Mouse (Mus musculus): Measurements from ENCODE around the gene Esr1. TPM values are rescaled to one million over a fixed set of nuclear protein-coding genes. Genes with fewer than 3 reads are reported as not detected.
A peak's percentile ranks its signal among the peaks of the same experiment; 100 is the strongest.
"Not testable (repeated sequence)": the region's sequence is repeated elsewhere in the genome, so short reads cannot be mapped to it uniquely, and the experiment has no call there.

Gene Esr1
- polyA plus RNA-seq, 1 experiment from 2014 or later = 0.54 TPM

DNA sequence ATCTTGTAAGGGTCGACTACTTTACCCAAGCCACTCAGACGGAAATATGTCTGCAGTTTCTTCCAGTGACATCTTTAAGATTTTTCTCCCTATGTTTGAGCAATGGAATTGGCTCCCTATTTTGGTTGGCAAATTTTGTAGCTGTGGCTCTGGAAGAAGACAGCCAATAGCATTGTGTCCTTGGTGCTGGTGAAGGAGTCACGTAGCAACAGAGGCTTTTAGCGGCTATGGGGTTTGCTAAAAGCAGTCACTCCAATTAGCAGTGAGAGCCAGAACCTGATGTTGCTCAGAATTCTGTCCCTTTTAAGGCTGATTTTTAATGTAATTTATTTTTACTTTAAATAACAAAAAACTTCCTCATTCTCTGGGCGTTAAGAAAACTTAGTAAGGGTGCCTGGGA, 54.0 kb downstream of the Esr1 start:
- Histone ChIP-seq H3K4me2 (ENCODE audit: low read depth, low read length) (no peak overlapping the region), H3K9me3 (replicated peaks; ENCODE audit: control insufficient read depth, low read length) (no peaks in the 10 kb centered on the region), H3K27me3 (ENCODE audit: control insufficient read depth, insufficient read depth, low read length) (no peaks in the 10 kb centered on the region), H3K27ac (ENCODE audit: low read length) (no peak overlapping the region), H3K36me3 (ENCODE audit: control insufficient read depth, insufficient read depth, low read length) (no peaks in the 10 kb centered on the region), H3K4me3 (replicated peaks; ENCODE audit: low read length) (no peak overlapping the region), H3K9ac (ENCODE audit: low read length) (no peak overlapping the region), H3K4me1 (ENCODE audit: control insufficient read depth, insufficient read depth, low read length) (no peaks in the 10 kb centered on the region)
- whole genome bisulfite sequencing = 79% methylated on average over 5 of the region's 5 CpGs
- no peak for ATAC-seq (ENCODE audit: insufficient read depth, low FRiP score)

DNA sequence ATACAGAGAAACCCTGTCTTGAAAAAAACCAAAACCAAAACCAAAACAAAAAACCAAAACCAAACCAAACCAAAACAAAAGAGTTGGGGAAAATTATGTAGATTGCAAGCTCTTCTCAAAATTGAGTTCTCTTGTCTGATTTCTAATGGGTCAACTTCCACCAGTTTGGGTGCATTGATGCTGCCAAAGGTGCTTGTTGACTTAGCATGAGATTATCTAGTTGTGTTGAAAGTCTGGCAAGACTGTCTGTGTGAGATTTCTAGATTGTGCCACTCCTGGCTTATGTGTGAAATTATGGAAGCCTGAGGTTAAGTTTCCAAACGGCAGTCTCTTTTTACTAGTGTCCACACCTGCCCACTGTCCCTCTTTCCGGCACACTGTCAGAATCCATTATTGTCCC, 55.6 kb downstream of the Esr1 start:
- no peak for ATAC-seq (ENCODE audit: insufficient read depth, low FRiP score)
- H3K36me3 ChIP-seq (ENCODE audit: control insufficient read depth, insufficient read depth, low read length) = no peaks in the 10 kb centered on the region
- H3K9ac ChIP-seq (ENCODE audit: low read length) = no peak overlapping the region
- no peak overlapping the region for H3K27ac ChIP-seq (ENCODE audit: low read length)
- H3K9me3 ChIP-seq (replicated peaks; ENCODE audit: control insufficient read depth, low read length) = no peaks in the 10 kb centered on the region
- H3K4me1 ChIP-seq (ENCODE audit: control insufficient read depth, insufficient read depth, low read length) = no peaks in the 10 kb centered on the region
- no peak overlapping the region for H3K4me2 ChIP-seq (ENCODE audit: low read depth, low read length)
- H3K4me3 ChIP-seq (replicated peaks; ENCODE audit: low read length) = no peak overlapping the region
- 90% methylated on average over 2 of the region's 2 CpGs for WGBS
- H3K27me3 ChIP-seq (ENCODE audit: control insufficient read depth, insufficient read depth, low read length) = no peaks in the 10 kb centered on the region

DNA sequence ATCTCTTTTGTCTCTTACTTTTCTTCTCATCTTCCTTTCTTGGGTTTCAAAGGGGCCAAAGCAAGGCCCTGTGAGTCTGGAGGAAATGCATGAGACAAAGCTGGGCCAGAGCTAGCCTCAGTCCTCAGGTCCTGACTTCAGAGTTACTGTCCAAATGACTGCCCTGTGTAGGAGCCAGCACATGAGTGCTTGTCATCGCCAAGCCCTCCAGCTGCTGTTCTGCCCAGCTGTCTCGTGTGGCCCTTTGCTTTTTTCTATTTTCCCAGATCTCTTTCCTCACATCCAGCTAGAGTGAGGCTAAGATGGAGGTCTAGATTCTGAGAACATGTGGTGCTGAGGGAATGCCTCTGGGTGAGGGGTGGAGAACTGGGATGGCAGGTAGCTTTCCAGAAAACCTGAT, 58.7 kb downstream of the Esr1 start:
- 62% methylated on average over 2 of the region's 2 CpGs for WGBS
- Histone ChIP-seq H3K27ac (ENCODE audit: low read length) (no peak overlapping the region), H3K4me3 (replicated peaks; ENCODE audit: low read length) (no peak overlapping the region), H3K27me3 (ENCODE audit: control insufficient read depth, insufficient read depth, low read length) (no peaks in the 10 kb centered on the region), H3K9me3 (replicated peaks; ENCODE audit: control insufficient read depth, low read length) (no peaks in the 10 kb centered on the region), H3K4me2 (ENCODE audit: low read depth, low read length) (no peak overlapping the region), H3K9ac (ENCODE audit: low read length) (no peak overlapping the region), H3K4me1 (ENCODE audit: control insufficient read depth, insufficient read depth, low read length) (no peaks in the 10 kb centered on the region), H3K36me3 (ENCODE audit: control insufficient read depth, insufficient read depth, low read length) (no peaks in the 10 kb centered on the region)
- ATAC-seq (ENCODE audit: insufficient read depth, low FRiP score) = no peak

DNA sequence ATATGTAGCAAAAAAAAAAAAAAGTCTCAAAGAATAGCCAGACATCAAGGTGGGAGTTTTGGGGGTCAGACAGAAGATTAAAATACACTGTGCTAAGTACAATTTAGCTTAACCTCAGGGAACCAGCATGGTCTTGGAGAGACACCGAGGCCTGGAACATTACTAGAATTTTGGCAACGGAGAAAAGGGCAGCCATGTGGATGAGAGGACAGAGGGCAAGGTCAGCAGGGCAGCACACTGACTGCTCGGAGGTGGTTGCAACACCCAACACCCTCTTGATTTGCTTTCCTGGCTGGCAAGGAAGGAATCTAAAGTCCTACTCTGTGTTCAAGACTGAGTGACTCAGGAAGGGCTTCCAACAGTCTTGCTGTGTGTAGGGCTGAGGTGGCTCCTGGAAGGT, 60.5 kb downstream of the Esr1 start:
- 81% methylated on average over 3 of the region's 3 CpGs for WGBS
- H3K9ac ChIP-seq (ENCODE audit: low read length) = no peak overlapping the region
- no peak for ATAC-seq (ENCODE audit: insufficient read depth, low FRiP score)
- H3K27me3 ChIP-seq (ENCODE audit: control insufficient read depth, insufficient read depth, low read length) = no peaks in the 10 kb centered on the region
- H3K9me3 ChIP-seq (replicated peaks; ENCODE audit: control insufficient read depth, low read length) = no peaks in the 10 kb centered on the region
- H3K4me1 ChIP-seq (ENCODE audit: control insufficient read depth, insufficient read depth, low read length) = no peaks in the 10 kb centered on the region
- no peak overlapping the region for H3K27ac ChIP-seq (ENCODE audit: low read length)
- no peaks in the 10 kb centered on the region for H3K36me3 ChIP-seq (ENCODE audit: control insufficient read depth, insufficient read depth, low read length)
- no peak overlapping the region for H3K4me2 ChIP-seq (ENCODE audit: low read depth, low read length)
- no peak overlapping the region for H3K4me3 ChIP-seq (replicated peaks; ENCODE audit: low read length)

DNA sequence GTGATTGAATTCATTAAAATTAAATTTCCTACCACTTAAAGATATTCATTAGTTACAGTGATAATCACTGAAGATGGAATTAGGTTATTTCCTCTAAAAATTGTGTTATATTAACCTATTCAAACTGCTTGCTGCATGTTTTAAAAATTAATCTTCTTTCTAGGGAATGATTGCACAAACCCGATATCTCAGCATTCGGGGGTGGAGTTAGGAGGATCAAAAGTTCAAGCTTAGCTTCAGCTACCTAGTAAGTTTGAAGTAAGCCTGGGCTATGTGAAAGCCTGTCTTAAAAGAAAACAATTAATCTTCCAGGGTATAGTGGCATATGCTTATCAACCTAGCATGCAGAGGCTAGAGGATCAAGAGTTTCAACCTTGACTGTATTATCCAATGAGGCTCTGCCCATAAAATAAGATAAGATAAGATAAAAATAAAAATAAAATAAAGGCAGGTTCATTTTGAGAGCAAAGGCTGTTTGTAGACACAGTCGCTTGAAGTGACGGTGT, 62.0 kb downstream of the Esr1 start:
- Histone ChIP-seq H3K4me2 (ENCODE audit: low read depth, low read length) (no peak overlapping the region), H3K27me3 (ENCODE audit: control insufficient read depth, insufficient read depth, low read length) (no peaks in the 10 kb centered on the region), H3K4me1 (ENCODE audit: control insufficient read depth, insufficient read depth, low read length) (no peaks in the 10 kb centered on the region), H3K36me3 (ENCODE audit: control insufficient read depth, insufficient read depth, low read length) (no peaks in the 10 kb centered on the region), H3K27ac (ENCODE audit: low read length) (no peak overlapping the region), H3K9me3 (replicated peaks; ENCODE audit: control insufficient read depth, low read length) (no peaks in the 10 kb centered on the region), H3K9ac (ENCODE audit: low read length) (no peak overlapping the region), H3K4me3 (replicated peaks; ENCODE audit: low read length) (no peak overlapping the region)
- WGBS = 64% methylated on average over 4 of the region's 4 CpGs
- ATAC-seq (ENCODE audit: insufficient read depth, low FRiP score) = no peak

DNA sequence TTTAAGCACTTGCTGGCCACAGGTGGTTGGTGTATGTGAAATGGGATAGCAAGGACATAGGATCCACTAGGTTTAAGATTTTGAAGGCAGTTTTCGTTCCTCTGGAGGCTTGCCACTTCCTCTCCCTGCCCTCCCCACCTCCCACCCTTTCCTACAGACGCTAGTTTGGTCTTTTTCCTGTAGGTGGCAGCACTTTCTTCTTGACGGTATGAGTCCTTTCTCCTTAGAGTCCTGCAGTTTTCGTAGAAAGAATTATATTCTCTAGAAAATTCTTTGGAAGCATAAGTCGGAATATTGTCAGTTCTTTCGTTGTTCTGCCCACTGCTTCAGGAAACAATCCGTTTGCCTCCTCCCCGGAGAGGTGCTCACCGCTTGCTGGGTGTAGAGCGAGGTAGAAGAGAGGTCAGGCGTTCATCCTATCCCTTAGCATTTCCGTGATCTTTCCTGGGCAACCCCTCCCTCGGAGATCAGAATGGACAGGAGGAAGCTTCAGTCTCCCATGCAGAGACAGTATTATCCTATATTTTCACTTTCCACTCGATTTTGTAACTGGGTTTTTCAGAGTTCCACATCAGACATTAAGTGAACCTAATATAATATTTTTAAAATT, 63.7 kb downstream of the Esr1 start:
- not testable (repeated sequence) for H3K27me3 ChIP-seq (ENCODE audit: control insufficient read depth, insufficient read depth, low read length); H3K4me3 ChIP-seq (replicated peaks; ENCODE audit: low read length); H3K9ac ChIP-seq (ENCODE audit: low read length); H3K4me1 ChIP-seq (ENCODE audit: control insufficient read depth, insufficient read depth, low read length); H3K36me3 ChIP-seq (ENCODE audit: control insufficient read depth, insufficient read depth, low read length); ATAC-seq (ENCODE audit: insufficient read depth, low FRiP score); H3K27ac ChIP-seq (ENCODE audit: low read length); H3K9me3 ChIP-seq (replicated peaks; ENCODE audit: control insufficient read depth, low read length)
- H3K4me2 ChIP-seq (ENCODE audit: low read depth, low read length) = peak overlapping the region; percentile 39
- 20% methylated on average over 14 of the region's 14 CpGs for WGBS

DNA sequence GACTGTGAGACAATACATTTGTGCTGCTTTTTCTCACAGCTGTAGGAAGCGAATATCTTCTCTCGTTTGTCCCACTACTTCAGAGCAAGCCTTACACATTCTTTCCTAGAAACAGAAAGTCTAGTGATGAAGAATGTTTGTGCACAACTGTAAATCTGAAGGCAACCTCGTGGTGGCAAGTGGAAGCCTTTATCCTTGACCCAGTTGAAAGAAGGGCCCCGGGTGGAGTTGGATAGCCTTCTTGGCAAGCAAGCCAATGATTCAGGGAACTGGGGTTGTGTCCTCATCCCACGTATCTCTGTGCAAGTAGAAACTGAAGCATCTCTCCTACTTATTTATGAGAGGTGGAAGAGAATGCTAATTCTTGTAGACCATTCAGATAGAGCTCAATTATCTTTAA, 71.7 kb downstream of the Esr1 start:
- Histone ChIP-seq H3K36me3 (ENCODE audit: control insufficient read depth, insufficient read depth, low read length) (no peaks in the 10 kb centered on the region), H3K27ac (ENCODE audit: low read length) (no peak overlapping the region), H3K4me1 (ENCODE audit: control insufficient read depth, insufficient read depth, low read length) (no peaks in the 10 kb centered on the region), H3K9ac (ENCODE audit: low read length) (no peak overlapping the region), H3K4me3 (replicated peaks; ENCODE audit: low read length) (no peak overlapping the region), H3K27me3 (ENCODE audit: control insufficient read depth, insufficient read depth, low read length) (no peaks in the 10 kb centered on the region), H3K4me2 (ENCODE audit: low read depth, low read length) (no peak overlapping the region), H3K9me3 (replicated peaks; ENCODE audit: control insufficient read depth, low read length) (no peaks in the 10 kb centered on the region)
- 72% methylated on average over 5 of the region's 5 CpGs for WGBS
- ATAC-seq (ENCODE audit: insufficient read depth, low FRiP score) = no peak

DNA sequence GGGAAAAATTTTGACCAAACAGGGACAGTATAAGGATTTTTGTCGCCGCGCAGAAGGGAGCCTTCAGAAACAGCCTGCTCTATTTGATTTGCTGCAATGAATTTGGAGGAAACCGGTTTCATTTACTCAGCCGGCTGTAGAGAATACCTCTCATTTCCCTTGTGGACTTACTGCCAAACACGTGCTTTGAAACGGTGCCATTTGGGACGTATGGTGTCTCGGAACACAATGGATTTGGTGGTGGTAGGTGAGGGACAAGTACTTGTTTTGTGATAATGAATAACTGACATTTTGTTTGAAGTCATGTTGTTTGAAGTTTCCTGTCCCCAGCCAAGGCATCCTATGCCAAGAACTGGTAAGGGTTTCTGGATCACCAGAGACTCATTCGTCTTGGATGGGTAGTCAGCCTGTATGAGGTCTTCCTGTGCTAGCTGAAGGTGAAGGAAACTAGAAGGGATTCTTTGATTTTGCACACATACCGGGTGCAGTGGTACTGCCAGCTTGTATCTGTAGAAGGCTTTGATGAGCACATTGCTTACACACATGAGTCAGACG, 72.4 kb downstream of the Esr1 start:
- Histone ChIP-seq H3K4me2 (ENCODE audit: low read depth, low read length) (no peak overlapping the region), H3K9ac (ENCODE audit: low read length) (no peak overlapping the region), H3K36me3 (ENCODE audit: control insufficient read depth, insufficient read depth, low read length) (no peaks in the 10 kb centered on the region), H3K4me1 (ENCODE audit: control insufficient read depth, insufficient read depth, low read length) (no peaks in the 10 kb centered on the region), H3K4me3 (replicated peaks; ENCODE audit: low read length) (no peak overlapping the region), H3K27ac (ENCODE audit: low read length) (no peak overlapping the region), H3K27me3 (ENCODE audit: control insufficient read depth, insufficient read depth, low read length) (no peaks in the 10 kb centered on the region), H3K9me3 (replicated peaks; ENCODE audit: control insufficient read depth, low read length) (no peaks in the 10 kb centered on the region)
- no peak for ATAC-seq (ENCODE audit: insufficient read depth, low FRiP score)
- WGBS = 84% methylated on average over 12 of the region's 12 CpGs

DNA sequence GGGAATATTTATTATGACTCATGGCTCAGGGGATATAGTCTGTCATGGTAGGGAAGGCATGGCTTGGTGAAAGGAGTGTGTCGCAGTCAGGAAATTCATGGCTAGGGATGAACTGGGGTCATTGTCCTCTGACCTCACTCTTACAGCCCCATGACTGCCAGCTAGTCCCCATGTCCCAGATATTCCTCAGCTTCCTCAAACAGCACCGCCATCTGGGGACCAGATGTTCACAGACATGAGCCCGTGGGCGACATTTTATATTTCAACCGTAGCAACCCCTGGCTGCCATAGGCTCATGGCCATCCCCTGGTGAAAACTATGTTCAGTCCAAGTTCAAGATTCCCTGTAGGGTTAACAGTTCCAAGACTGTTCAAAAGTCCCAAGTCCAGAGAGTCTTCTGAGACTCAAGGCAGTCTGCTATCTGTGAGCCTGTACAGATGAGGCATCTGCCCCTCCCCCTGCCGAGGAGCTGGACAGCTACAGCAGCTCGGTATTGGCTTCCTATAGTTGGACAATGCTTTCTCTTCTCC, 83.0 kb downstream of the Esr1 start:
- 84% methylated on average over 7 of the region's 7 CpGs for WGBS
- Histone ChIP-seq H3K4me3 (replicated peaks; ENCODE audit: low read length) (no peak overlapping the region), H3K9ac (ENCODE audit: low read length) (no peak overlapping the region), H3K36me3 (ENCODE audit: control insufficient read depth, insufficient read depth, low read length) (no peaks in the 10 kb centered on the region), H3K4me2 (ENCODE audit: low read depth, low read length) (no peak overlapping the region), H3K27me3 (ENCODE audit: control insufficient read depth, insufficient read depth, low read length) (no peaks in the 10 kb centered on the region), H3K27ac (ENCODE audit: low read length) (no peak overlapping the region), H3K4me1 (ENCODE audit: control insufficient read depth, insufficient read depth, low read length) (no peaks in the 10 kb centered on the region), H3K9me3 (replicated peaks; ENCODE audit: control insufficient read depth, low read length) (no peaks in the 10 kb centered on the region)
- ATAC-seq (ENCODE audit: insufficient read depth, low FRiP score) = no peak
